Mouse (Mus musculus) embryo, embryonic 9.5 days (tissue): ENCODE measurements around the gene Gpat2.

Experiments used
- DNase-seq: peaks from one replicate; pipeline ENCODE4 v3.0.0-alpha.2; 2017; ENCODE audit errors: extremely low spot score

The Gpat2 gene

DNA sequence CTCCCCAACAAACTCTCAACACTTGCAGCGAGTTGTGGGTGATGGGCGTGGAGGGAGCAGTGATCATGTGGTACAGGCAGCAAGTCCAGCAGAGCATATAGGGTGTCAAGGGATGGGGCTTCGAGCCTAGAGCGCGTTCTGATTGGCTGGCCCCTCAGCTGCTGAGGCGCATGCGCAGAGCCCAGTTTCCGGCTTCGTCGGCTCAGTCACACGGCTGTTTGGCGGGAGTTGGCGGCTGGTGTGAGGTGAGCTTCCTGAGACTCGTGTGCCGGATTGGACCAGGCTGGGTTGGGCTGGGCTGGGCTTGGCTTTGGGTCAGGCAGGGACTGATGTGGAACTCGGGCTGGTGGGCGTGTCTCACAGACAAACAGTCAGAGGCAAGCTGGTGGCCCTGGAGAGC is at the start of gene Gpat2:
Gene Gpat2, plus strand, starts transcription at position 223 of the 400 bp plus-strand sequence.
- no peak for DNase-seq

DNA sequence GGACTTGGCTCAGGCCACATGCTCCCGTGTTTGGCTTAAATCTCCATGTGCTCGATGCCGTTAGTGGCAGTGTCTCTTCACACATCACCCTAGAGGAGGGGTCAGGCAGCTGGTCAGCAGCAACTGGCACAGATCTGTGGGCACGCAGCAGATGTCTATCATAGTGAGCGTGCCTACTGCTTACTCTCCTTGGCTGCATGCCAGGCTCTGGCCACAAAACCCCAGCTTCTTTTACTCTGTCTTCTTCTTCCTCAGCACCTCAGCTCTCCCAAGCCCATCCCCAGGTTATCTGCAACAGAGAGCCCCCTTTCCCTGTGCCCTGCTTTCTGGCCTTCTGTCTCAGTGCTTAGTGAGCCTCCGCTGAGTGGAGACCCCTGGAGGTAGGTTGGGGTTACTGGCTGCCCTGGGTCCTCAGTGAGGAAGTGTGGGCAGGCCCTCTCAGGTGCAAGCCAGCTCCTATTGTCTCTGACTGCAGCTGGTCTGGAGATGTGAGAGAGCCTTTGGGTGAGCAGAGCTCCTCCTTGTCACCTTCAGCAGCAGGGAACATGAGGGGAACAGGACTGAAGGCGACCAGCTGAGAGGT is 49.1 kb upstream of the Gpat2 start:
- peak; percentile 38 for DNase-seq

DNA sequence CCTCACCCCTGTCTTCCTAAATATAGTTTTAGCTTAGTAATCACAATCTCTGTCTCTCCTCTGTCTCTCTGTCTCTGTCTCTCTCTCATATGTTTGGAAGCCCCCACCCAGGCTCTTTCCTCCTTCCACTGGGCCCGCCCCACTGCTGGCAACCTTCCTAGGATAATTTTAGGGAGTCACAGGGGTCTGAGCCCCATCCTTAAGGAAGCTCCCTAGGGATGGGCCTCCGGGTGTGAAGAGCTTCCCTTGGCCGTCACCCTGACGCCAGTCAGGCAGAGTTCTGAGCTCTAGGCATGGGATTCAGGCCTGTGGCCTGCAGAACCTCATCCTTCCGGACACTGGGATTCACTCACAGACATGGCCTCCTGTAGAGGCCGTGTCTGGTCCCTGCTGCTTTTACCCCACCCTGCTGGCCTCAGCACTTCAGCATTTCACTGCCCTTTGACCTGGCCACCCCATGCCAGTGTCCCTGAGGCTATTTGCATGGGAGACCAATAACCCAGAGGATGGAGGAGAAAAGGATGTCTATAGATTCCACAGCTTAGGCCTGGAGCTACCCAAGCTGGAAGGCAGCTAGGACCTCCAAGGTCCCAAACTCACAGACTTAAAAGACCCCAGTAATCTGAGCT is 48.5 kb upstream of the Gpat2 start:
- DNase-seq, result no peak

DNA sequence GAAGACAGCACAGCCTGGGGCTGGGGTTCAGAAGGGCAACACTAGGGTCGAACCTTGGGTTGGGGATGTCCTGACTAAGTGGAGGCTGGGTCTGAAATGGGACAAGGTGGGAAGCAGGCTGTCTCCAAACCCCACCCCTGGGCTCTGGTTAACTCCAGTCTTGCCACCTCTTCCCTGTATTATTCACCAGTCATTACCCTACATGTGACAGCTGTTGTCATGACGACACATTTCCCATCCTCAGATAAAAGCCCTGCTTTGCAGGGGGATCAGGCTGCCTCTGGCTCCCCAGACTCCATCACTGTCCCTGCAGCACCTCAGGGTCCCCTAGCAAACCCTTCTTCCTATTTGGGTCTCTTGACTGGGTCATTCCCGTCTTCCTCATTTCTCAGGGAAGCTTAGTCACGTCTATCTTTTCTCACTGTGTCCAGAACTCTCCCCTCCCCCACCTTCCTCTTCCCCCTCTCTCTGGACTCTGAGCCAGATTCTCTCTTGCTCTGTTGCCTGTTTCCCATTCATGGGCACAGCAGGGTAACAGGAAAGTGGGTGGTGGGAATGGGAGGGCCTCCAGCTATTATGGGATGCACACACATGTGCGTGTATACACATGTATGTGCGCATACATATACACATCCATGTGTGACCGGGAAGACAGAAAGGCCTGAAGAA is 46.9 kb upstream of the Gpat2 start:
- peak; percentile 20 for DNase-seq

GRCm38 (mm10) chr2:127378611-127378990 is 46.4 kb upstream of the Gpat2 start:
- DNase-seq, result no peak

DNA sequence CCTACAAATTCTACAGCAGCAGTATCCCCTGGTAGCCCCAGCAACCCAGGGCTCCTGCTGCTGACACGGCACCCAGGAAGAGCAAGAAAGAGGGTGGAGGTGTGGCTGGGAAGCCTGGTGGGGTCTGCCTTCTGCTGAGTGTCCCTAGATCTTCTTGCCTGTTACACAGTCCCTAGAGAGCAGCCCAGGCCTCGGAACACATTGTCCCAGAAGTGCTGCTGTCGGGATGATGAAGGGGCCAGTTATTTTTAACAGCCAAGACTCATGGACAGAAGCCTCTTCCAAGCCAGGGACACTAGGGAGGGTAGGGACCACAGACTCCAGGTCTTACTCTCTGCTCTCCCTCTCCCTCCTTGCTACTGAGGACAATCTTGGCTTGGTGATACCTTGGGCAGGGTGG is 45.7 kb upstream of the Gpat2 start:
- DNase-seq, result no peak

DNA sequence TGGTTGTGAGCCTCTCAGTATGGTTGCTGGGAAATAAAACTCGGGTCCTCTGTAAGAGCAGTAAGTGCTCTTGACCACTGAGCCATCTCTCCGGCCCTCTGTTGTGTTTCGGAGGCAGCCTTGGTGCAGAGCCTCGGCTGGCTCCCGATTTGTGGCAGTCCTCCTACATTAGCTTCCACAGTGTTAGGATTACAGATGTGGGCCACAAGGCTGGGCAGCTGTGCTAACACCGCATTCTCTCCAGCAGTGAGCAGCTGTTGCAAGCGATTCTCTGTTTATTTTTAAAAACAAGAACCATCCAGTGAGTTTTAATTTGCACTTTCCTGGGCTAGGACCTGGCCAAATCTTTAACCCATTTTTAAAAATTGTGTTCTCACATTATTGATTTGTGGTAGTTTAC is 41.1 kb upstream of the Gpat2 start:
- DNase-seq, result no peak

DNA sequence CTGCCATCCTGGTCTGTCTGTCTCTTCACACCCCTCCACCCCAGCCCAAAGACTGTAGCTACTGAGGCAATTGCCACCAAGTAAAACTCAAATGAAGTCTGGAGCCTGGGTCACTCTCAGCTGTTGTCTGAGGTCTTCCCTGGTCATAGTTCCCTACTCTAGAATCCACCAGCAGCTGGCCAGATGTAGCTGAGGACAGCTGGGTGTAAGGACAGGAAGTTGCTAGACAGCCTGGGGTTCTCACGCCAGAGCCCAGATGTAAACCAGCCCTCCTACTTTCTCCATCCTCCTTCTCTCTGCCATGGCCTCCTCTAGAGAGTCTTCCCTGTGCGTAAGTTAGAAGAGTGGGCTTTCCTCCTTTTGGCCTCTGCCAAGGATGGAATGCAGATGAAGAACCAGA is 37.5 kb upstream of the Gpat2 start:
- DNase-seq, result no peak

GRCm38 (mm10) chr2:127390352-127390751 is 34.6 kb upstream of the Gpat2 start:
- no peak for DNase-seq

DNA sequence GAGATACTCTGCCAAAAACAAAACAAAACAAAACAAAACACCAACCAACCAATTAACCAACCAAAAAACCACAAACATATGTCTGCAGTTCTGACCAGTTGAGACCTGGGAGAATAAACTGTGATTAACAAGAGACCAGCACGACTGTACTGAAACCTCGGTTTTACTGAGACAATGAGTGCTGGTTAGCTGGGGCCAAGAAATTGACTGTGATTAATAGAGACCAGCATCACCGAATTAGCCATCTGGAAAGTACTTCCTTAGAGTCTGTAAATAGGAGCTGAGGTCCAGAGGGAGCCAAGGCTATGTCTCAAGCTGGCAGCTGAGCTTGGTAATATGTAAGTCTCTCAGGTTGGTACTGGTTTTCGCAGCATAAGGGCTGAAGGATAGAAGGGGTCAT is 34.2 kb upstream of the Gpat2 start:
- no peak for DNase-seq

DNA sequence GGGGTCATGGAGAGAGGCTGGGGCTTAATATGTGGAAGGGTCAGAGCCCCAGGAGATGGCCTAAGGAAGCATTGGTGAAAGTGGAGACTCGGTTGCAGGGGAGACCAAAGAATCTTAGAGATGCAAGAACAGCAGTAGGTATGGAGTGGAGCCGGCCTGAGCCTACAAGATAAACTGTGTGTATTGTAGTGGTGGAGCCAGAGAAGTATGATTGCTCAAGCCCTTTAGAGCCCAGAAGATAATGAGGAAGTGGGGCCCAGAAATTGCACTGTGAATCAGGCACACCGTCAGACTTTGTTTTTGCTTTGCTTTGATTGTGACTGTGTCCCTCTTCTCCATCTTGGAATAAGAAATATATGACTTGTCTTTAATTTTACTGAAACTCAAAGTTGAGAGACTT is 33.7 kb upstream of the Gpat2 start:
- no peak for DNase-seq

DNA sequence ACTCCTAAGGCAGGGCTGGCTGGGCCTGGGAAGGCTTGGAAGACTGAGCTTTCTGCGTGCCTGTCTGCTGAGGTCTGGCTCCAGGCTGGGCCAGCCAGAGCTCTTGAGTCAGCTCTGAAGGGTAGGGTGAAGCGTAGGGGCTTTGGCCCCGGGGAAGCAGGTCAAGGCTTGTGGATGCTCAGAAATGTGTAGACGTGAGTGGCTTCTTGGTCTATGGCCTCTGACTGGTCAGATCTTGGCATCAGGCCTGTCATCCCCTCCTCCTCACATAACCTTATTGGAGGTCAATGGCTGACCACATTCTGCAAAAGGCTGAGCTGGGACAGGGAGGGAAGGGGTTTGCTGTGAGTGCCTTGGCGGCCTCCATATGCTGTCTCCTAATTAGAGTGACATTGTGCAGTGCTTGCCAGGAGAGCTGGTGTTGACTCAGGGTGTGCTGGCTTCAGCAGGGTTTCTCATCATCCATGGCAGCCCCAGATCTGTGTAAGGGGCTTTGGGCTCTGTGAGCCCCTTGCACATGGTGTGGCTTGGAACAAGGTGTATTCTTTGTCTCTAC is 30.3 kb upstream of the Gpat2 start:
- DNase-seq, result no peak

GRCm38 (mm10) chr2:127398738-127399137 is 26.3 kb upstream of the Gpat2 start:
- DNase-seq, result no peak

GRCm38 (mm10) chr2:127411126-127411525 is 13.9 kb upstream of the Gpat2 start:
- DNase-seq, result no peak

DNA sequence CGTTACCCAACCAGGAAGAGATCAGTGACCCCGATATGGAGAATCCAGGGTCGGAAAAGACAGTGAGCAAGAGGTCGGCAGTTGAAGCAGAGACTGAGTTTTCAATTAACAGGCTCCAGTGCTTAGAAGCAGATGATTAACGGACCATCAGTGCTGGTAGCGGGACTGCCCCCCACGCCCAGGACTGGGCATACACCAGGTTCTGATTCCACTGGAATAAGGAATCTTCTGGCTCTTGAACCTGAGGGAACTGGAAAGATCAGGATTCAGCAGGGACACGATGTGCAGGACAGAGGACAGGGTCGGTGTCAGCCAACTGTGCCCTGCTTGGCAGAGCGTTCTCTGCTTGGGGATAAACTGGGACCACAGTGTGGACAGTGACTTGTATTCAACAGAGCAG is 9.2 kb upstream of the Gpat2 start:
- no peak for DNase-seq

GRCm38 (mm10) chr2:127416706-127417105 is 8.3 kb upstream of the Gpat2 start:
- DNase-seq, result no peak

GRCm38 (mm10) chr2:127418266-127418970 is 6.6 kb upstream of the Gpat2 start:
- no peak for DNase-seq

DNA sequence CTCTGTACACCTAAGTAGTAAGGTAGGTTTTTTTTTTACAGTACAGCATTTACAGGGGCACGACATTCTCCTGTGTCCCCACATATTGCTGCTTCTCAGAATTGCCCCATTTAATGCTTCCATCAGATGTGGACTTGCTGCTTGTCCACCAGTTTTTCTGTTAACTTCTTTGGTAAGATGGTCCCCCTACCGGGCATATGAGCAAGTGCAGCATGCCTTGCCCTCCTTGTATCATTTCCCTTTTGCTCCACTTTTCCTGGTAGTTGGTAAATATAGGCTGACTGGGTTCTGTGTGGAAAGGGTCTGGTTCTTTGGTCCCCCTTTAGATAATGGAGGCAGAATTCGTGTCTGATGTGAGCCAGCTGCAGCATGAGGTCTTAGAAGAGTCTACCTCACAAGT is 5.2 kb downstream of the Gpat2 start:
- peak; percentile 25 for DNase-seq

- DNase-seq, result no peak
Observed at GRCm38 (mm10) chr2:127433487-127434295, 8.7 kb downstream of the Gpat2 start.

DNA sequence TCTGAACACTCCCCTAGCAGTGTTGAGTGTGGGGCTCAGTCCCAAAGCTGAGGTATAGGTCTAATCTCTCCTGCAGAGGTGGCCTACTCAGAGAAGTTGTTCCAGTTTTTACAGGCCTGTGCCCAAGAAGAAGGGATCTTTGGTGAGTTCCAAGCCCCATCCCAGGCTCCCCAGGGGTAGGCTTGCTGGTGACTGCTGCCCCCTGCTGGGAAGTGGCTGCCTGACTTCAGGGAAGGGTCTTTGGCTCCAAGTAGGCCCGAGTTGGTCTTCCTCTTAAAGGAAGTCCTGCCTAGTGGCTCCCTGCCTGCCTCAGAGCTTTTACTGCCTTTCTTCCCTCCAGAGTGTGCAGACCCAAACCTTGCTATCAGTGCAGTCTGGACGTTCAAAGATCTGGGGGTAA is 10.1 kb downstream of the Gpat2 start:
- DNase-seq, result peak; percentile 50

DNA sequence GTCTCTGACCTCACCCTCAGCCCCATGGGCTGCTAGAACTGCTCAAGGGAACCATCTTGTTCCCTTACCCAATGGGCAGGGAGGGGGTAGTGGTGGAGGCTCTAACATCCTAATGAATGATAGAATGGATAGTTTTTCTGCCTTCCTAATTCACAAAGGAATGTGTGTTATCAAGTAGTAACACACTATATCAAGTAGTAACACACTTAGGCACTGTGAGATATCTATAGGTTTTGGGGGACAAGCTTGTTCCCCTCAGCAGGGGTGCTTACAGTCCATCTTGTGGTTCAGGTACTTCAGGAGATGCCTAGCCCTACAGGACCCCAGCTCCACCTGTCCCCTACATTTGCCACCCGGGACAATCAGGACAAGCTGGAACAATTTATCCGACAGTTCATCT is 10.6 kb downstream of the Gpat2 start:
- DNase-seq, result no peak

DNA sequence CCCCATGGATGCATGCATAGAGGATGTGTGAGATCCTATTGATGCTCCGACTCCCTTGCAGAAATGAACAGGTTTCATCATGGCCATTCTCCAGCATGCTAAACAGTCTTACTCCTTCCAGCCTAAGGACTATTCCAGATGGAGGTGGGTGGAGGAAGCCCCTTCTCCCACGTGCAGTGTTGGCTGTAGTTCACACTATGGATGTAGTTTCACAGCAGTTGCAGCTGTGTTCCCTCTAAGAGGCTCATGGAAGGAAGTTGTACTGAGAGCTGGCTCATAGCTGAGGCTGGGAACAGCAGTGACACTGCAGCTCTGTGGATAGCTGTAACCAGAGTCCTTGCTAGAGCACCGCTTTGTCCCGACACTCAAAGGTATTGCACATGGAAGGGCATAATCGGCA is 12.7 kb downstream of the Gpat2 start:
- no peak for DNase-seq
